Mouse (Mus musculus) lung, adult 2 months (tissue): ENCODE results near the gene Lamc3. TPM values are rescaled to one million over a fixed set of nuclear protein-coding genes. Genes with fewer than 3 reads are reported as not detected.

Experiments used
- DNase-seq: peaks from one replicate; pipeline ENCODE4 v3.0.0; 2022
- H3K4me1 ChIP-seq: fragments of 200-500 bp; 2 replicates; pipeline ENCODE4 v1.6.1; 2011; ENCODE audit warnings: low read length; ENCODE audit not compliant: control insufficient read depth, insufficient read depth
- H3K4me3 ChIP-seq: fragments of 200-500 bp; replicated peaks from 2 replicates; pipeline ENCODE3; 2011; ENCODE audit warnings: low read depth, mild to moderate bottlenecking, control low read depth, low read length; ENCODE audit errors: extremely low read depth
- CTCF ChIP-seq: fragments of 200-500 bp; IDR thresholded peaks from 2 replicates; pipeline ENCODE4 v1.5.1; 2011; ENCODE audit warnings: mild to moderate bottlenecking, low read length, control low read depth; ENCODE audit not compliant: insufficient read depth
- POLR2A ChIP-seq: fragments of 200-500 bp; IDR thresholded peaks from 2 replicates; pipeline ENCODE4 v1.6.1; 2011; ENCODE audit warnings: low read depth, mild to moderate bottlenecking, control low read depth, low read length, borderline replicate concordance; ENCODE audit errors: extremely low read depth
- WGBS: fragments of 180-500 bp; shearing (Covaris S2); methylation state at CpG from one replicate; pipeline ENCODE4 v1.1.7; 2018; 5-methylcytosine and 5-hydroxymethylcytosine counted together
- polyA plus RNA-seq: library from polyadenylated mRNA; depleted of rRNA; stranded (reverse); fragments of >200 nt; gene quantifications from 2 replicates; pipeline ENCODE4 v1.2.3, GENCODE M21; 2012

The Lamc3 gene
- polyA plus RNA-seq, 1 experiment, result 25.1 TPM

- WGBS, result 71% methylated on average over 6 of the region's 6 CpGs
- Histone ChIP-seq H3K4me3 (no peak overlapping the region), H3K4me1 (0 out of 2 replicates have a peak, but pooled peaks cover 4% of the 10 kb centered on the region)
- TF ChIP-seq POLR2A (no peak), CTCF (no peak)
- DNase-seq, result no peak
Measured at GRCm38 (mm10) chr2:31948801-31949200, 61.7 kb downstream of the Lamc3 start.

GRCm38 (mm10) chr2:31950058-31950871, 63.2 kb downstream of the Lamc3 start, which contains the start of gene Aif1l:
TSS of gene Aif1l (plus strand) at chr2:31950139.
- TF ChIP-seq POLR2A (no peak), CTCF (no peak)
- peak; percentile 34 for DNase-seq
- Histone ChIP-seq H3K4me3 (peak within 1 kb of the TSS; percentile 64), H3K4me1 (0 out of 2 replicates have a peak, but pooled peaks cover 4% of the 10 kb centered on the region)
- WGBS, result under 1% methylated on average over 63 of the region's 66 CpGs

GRCm38 (mm10) chr2:31950966-31951365, 63.9 kb downstream of the Lamc3 start:
- DNase-seq, result no peak
- H3K4me3 ChIP-seq, result no peak overlapping the region
- 0 out of 2 replicates have a peak, but pooled peaks cover 4% of the 10 kb centered on the region for H3K4me1 ChIP-seq
- WGBS, result 39% methylated on average over 9 of the region's 9 CpGs
- TF ChIP-seq CTCF, result no peak
- TF ChIP-seq POLR2A, result no peak

GRCm38 (mm10) chr2:31952236-31952635, 65.1 kb downstream of the Lamc3 start:
- TF ChIP-seq POLR2A, result no peak
- TF ChIP-seq CTCF, result no peak
- 81% methylated on average over 10 of the region's 10 CpGs for whole genome bisulfite sequencing
- DNase-seq, result no peak
- 0 out of 2 replicates have a peak, but pooled peaks cover 4% of the 10 kb centered on the region for H3K4me1 ChIP-seq
- H3K4me3 ChIP-seq, result no peak overlapping the region

GRCm38 (mm10) chr2:31952725-31953124, 65.6 kb downstream of the Lamc3 start:
- DNase-seq, result no peak
- Histone ChIP-seq H3K4me1 (0 out of 2 replicates have a peak, but pooled peaks cover 4% of the 10 kb centered on the region), H3K4me3 (no peak overlapping the region)
- 84% methylated on average over 3 of the region's 3 CpGs for WGBS
- TF ChIP-seq POLR2A, result no peak
- no peak for TF ChIP-seq CTCF

- 0 out of 2 replicates have a peak, but pooled peaks cover 4% of the 10 kb centered on the region for H3K4me1 ChIP-seq
- WGBS, result 76% methylated on average over 8 of the region's 8 CpGs
- DNase-seq, result no peak
- H3K4me3 ChIP-seq, result no peak overlapping the region
- no peak for TF ChIP-seq CTCF
- TF ChIP-seq POLR2A, result no peak
Measured at GRCm38 (mm10) chr2:31953687-31954086, 66.6 kb downstream of the Lamc3 start.

- 0 out of 2 replicates have a peak, but pooled peaks cover 4% of the 10 kb centered on the region for H3K4me1 ChIP-seq
- H3K4me3 ChIP-seq, result no peak overlapping the region
- WGBS, result 90% methylated on average over 9 of the region's 9 CpGs
- no peak for DNase-seq
- TF ChIP-seq POLR2A (no peak), CTCF (no peak)
Measured at GRCm38 (mm10) chr2:31954779-31955181, 67.7 kb downstream of the Lamc3 start.

- no peaks in the 10 kb centered on the region for H3K4me1 ChIP-seq
- WGBS, result 81% methylated on average over 5 of the region's 5 CpGs
- no peak for TF ChIP-seq CTCF
- TF ChIP-seq POLR2A, result no peak
- no peak for DNase-seq
- H3K4me3 ChIP-seq, result no peak overlapping the region
Measured at GRCm38 (mm10) chr2:31955686-31956085, 68.6 kb downstream of the Lamc3 start.

- 81% methylated on average over 10 of the region's 10 CpGs for WGBS
- no peak for DNase-seq
- no peak overlapping the region for H3K4me3 ChIP-seq
- H3K4me1 ChIP-seq, result no peaks in the 10 kb centered on the region
- TF ChIP-seq POLR2A (no peak), CTCF (no peak)
Measured at GRCm38 (mm10) chr2:31957211-31957610, 70.1 kb downstream of the Lamc3 start.

GRCm38 (mm10) chr2:31960986-31961385, 73.9 kb downstream of the Lamc3 start:
- WGBS, result 93% methylated on average over 8 of the region's 8 CpGs
- Histone ChIP-seq H3K4me3 (no peak overlapping the region), H3K4me1 (no peaks in the 10 kb centered on the region)
- no peak for TF ChIP-seq CTCF
- TF ChIP-seq POLR2A, result no peak
- no peak for DNase-seq
